Mouse (Mus musculus) lung, adult 2 months (tissue): ENCODE data around the gene Lmnb2.

ENCODE experiments used
- CTCF ChIP-seq: fragments of 200-500 bp; IDR thresholded peaks from 2 replicates; pipeline ENCODE4 v1.5.1; 2011; ENCODE audit warnings: mild to moderate bottlenecking, low read length, control low read depth; ENCODE audit not compliant: insufficient read depth
- POLR2A ChIP-seq: fragments of 200-500 bp; IDR thresholded peaks from 2 replicates; pipeline ENCODE4 v1.6.1; 2011; ENCODE audit warnings: low read depth, mild to moderate bottlenecking, control low read depth, low read length, borderline replicate concordance; ENCODE audit errors: extremely low read depth

DNA sequence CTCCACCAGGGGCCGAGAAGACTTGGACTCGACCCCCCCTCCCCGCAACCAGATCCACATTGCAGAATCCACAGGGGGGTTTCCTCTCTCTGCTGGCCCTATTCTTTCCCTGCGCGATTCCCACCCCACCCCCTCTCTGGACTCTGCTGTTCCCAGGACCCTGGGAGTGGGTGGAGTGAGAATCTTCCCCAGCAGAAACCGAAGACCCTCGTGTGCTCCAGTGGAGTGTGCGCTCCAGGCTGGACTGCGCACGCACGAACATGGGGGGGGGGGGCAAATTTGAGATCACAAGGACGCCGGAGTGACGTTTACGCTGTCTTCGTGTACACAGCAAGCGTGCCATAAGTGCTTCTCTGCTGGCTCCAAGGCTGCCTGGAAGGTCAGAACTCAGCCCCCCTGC lies 17.7 kb upstream of the Lmnb2 start:
- no peak for TF ChIP-seq CTCF
- TF ChIP-seq POLR2A = no peak
